Mouse (Mus musculus) neutrophil, adult 83 days (primary cell): ENCODE data around the gene Rab5a. TPM values are rescaled to one million over a fixed set of nuclear protein-coding genes. Genes with fewer than 3 reads are reported as not detected.

ENCODE experiments used
- total RNA-seq, 2 experiments: library from RNA; stranded (reverse); gene quantifications; one replicate each; pipeline ENCODE4 v1.2.4; 2023

Rab5a gene
- 10 to 100 TPM; 69.6 to 80.3 TPM for total RNA-seq

GRCm38 (mm10) chr17:53478858-53479603 lies at the start of gene Rab5a:
Gene Rab5a (plus strand): TSS chr17:53479234.

GRCm38 (mm10) chr17:53462603-53463495 lies 16.2 kb upstream of the Rab5a start, which contains the start of gene Efhb:
Gene Efhb (minus strand): TSS chr17:53463321.

GRCm38 (mm10) chr17:53539351-53539750 lies 60.3 kb downstream of the Rab5a start, which contains the start of gene Pp2d1:
Gene Pp2d1 (minus strand): TSS chr17:53539451.

Other genes with a start within 250 kb of the Rab5a start
- under 1 TPM; 0.33 to 0.53 TPM for gene Efhb, start 15.9 kb upstream of the Rab5a start, total RNA-seq
- not detected for gene Pp2d1, start 60.2 kb downstream of the Rab5a start, total RNA-seq
- 10 to 100 TPM; 55.4 to 68.9 TPM for gene Kat2b, start 87.6 kb downstream of the Rab5a start, total RNA-seq
- gene Sgo1, start 210.1 kb downstream of the Rab5a start, total RNA-seq: 10 to 100 TPM; 12.8 to 14.8 TPM